Mouse (Mus musculus) erythroblast, embryonic 14.5 days (primary cell): Measurements from ENCODE around the gene Homez.

Source experiments
- GATA1 ChIP-seq: IDR thresholded peaks from 2 replicates; pipeline ENCODE4 v1.6.1; 2012; ENCODE audit warnings: low read length, inconsistent platforms, mixed read lengths
- TAL1 ChIP-seq: IDR thresholded peaks from 3 replicates; pipeline ENCODE4 v1.6.1; 2012; ENCODE audit warnings: low read length, inconsistent platforms, mixed read lengths

GRCm38 (mm10) chr14:54865626-54866025, 5.1 kb downstream of the Homez start:
- no peak for TF ChIP-seq GATA1
- no peak for TF ChIP-seq TAL1
